Comparison of ENCODE assay signal across 10 mouse cellular contexts in genomic region chr7:27407816-27408215, GRCm38 (mm10). TPM values are rescaled to one million over a fixed set of nuclear protein-coding genes. Genes with fewer than 3 reads are reported as not detected.
DNase-seq lines count a peak whose midpoint lies in the region; ATAC-seq and TF ChIP-seq lines count a peak whose summit lies in the region.
"Had no signal": no experiment of that assay in that cellular context is flagged by ENCODE, and none has a peak within 500 bp of the region (broad histone marks: within the 10 kb centered on the region; RNA-seq: fewer than 3 reads in every experiment).

No protein-coding gene starts in this region.

- intact Hi-C loops in heart, adult 2 months (cut with DNase I): loop anchor here (5.0 kb wide), 2 partner anchors 39 to 119 kb away; partner anchors contain the start of genes Blvrb and Sptbn4

- no peak for TF ChIP-seq EP300 in heart, adult 2 months (IDR thresholded peaks at IDR 0.05; ENCODE audit: insufficient read depth, low read depth, low read length)

- WGBS in heart, embryonic 14.5 days: 54% methylated on average over 8 of the region's 8 CpGs
- 46% methylated on average over 8 of the region's 8 CpGs for WGBS in heart, adult 2 months
- 27% methylated on average over 8 of the region's 8 CpGs for WGBS in embryonic facial prominence, embryonic 12.5 days
- WGBS in intestine, postnatal 0 days: 52% methylated on average over 8 of the region's 8 CpGs

- H3K27me3 ChIP-seq in heart, embryonic 14.5 days (ENCODE audit: control insufficient read depth, insufficient read depth, low read length): peaks cover 70% of the 10 kb centered on the region
- H3K27me3 ChIP-seq in heart, adult 2 months (ENCODE audit: control insufficient read depth, insufficient read depth, low read length): peaks cover 6% of the 10 kb centered on the region; the same call in 1 of the 2 replicates
- H3K27me3 ChIP-seq in embryonic facial prominence, embryonic 12.5 days: peaks cover 73% of the 10 kb centered on the region
- peaks cover 64% of the 10 kb centered on the region for H3K27me3 ChIP-seq in intestine, postnatal 0 days (replicated peaks; ENCODE audit: control insufficient read depth, insufficient read depth, low read length)

- TF ChIP-seq POLR2A in heart, adult 2 months (IDR thresholded peaks at IDR 0.05; ENCODE audit: insufficient read depth, low read depth, low read length): no peak

- no peaks in the 10 kb centered on the region for H3K79me2 ChIP-seq in heart, adult 2 months (replicated peaks; ENCODE audit: control insufficient read depth, insufficient read depth, low read length)

- DNase-seq in heart, adult 2 months: no peak
- peak; percentile 61 for DNase-seq in 416B (ENCODE audit: low read depth)
- DNase-seq in retina, embryonic 14.5 days (ENCODE audit: low spot score): no peak
- DNase-seq in left cerebral cortex, adult 9 months (ENCODE audit: low spot score in 2 of 2): no peak
- no peak for DNase-seq in urinary bladder, postnatal 25 days (ENCODE audit: low spot score)
- DNase-seq: left cerebral cortex, postnatal 4 days had no signal

- H3K9ac ChIP-seq in heart, embryonic 14.5 days (ENCODE audit: low read length): peak overlapping the region; percentile 25; the same call in 1 of the 2 replicates
- H3K9ac ChIP-seq in heart, adult 2 months (ENCODE audit: low read depth, low read length): no peak overlapping the region
- H3K9ac ChIP-seq in embryonic facial prominence, embryonic 12.5 days: no peak overlapping the region
- H3K9ac ChIP-seq in intestine, postnatal 0 days (ENCODE audit: low read depth, low read length): no peak overlapping the region

- H3K4me1 ChIP-seq in heart, embryonic 14.5 days (ENCODE audit: control insufficient read depth in 2 of 2, insufficient read depth in 2 of 2, low read length in 2 of 2): peaks cover 2 to 7% of the 10 kb centered on the region in 2 experiments; a peak in 2 of 4 replicates
- H3K4me1 ChIP-seq in heart, adult 2 months (ENCODE audit: control insufficient read depth, insufficient read depth, low read length): no peaks in the 10 kb centered on the region
- H3K4me1 ChIP-seq in embryonic facial prominence, embryonic 12.5 days: peaks cover 8% of the 10 kb centered on the region; the same call in 1 of the 2 replicates
- no peaks in the 10 kb centered on the region for H3K4me1 ChIP-seq in intestine, postnatal 0 days (replicated peaks; ENCODE audit: control insufficient read depth, insufficient read depth, low read length)

- H3K36me3 ChIP-seq in heart, embryonic 14.5 days (ENCODE audit: control insufficient read depth, insufficient read depth, low read length): no peaks in the 10 kb centered on the region
- H3K36me3 ChIP-seq in heart, adult 2 months (ENCODE audit: control insufficient read depth, insufficient read depth, low read length): no peaks in the 10 kb centered on the region
- no peaks in the 10 kb centered on the region for H3K36me3 ChIP-seq in embryonic facial prominence, embryonic 12.5 days
- H3K36me3 ChIP-seq in intestine, postnatal 0 days (ENCODE audit: control insufficient read depth, insufficient read depth): no peaks in the 10 kb centered on the region

- no peak for TF ChIP-seq CTCF in heart, adult 2 months (IDR thresholded peaks at IDR 0.05)
- no peak for TF ChIP-seq CTCF in intestine, postnatal 0 days (IDR thresholded peaks at IDR 0.05; ENCODE audit: low read depth)

- H3K27ac ChIP-seq in heart, embryonic 14.5 days (replicated peaks in 1 of 2; ENCODE audit: control insufficient read depth in 1 of 2, insufficient read depth in 1 of 2, low read depth in 2 of 2, low read length in 2 of 2): no peak overlapping the region
- H3K27ac ChIP-seq in heart, adult 2 months: no peak overlapping the region
- no peak overlapping the region for H3K27ac ChIP-seq in embryonic facial prominence, embryonic 12.5 days
- H3K27ac ChIP-seq in intestine, postnatal 0 days (ENCODE audit: low read depth, low read length): no peak overlapping the region

- peaks cover 11% of the 10 kb centered on the region for H3K9me3 ChIP-seq in heart, embryonic 14.5 days (ENCODE audit: control insufficient read depth, low read length)
- peaks cover 15% of the 10 kb centered on the region; the same call in 1 of the 2 replicates for H3K9me3 ChIP-seq in embryonic facial prominence, embryonic 12.5 days
- H3K9me3 ChIP-seq in intestine, postnatal 0 days (ENCODE audit: control insufficient read depth): 0 out of 2 replicates have a peak, but pooled peaks cover 6% of the 10 kb centered on the region

- 0 out of 4 replicates have a peak overlapping the region, but pooled peaks of 1 of the 2 experiments have one; percentile 51 for H3K4me3 ChIP-seq in heart, embryonic 14.5 days (ENCODE audit: control insufficient read depth in 1 of 2, insufficient read depth in 1 of 2, low read depth in 1 of 2, low read length in 2 of 2)
- no peak overlapping the region for H3K4me3 ChIP-seq in heart, adult 2 months
- H3K4me3 ChIP-seq in embryonic facial prominence, embryonic 12.5 days: 0 out of 2 replicates have a peak overlapping the region, but pooled peaks have one; percentile 41
- peak overlapping the region; percentile 41; the same call in 1 of the 2 replicates for H3K4me3 ChIP-seq in intestine, postnatal 0 days (ENCODE audit: low read depth, low read length)
- H3K4me3 ChIP-seq: myocyte had no signal

- H3K4me2 ChIP-seq in heart, embryonic 14.5 days (ENCODE audit: low read length): peak overlapping the region; percentile 84
- peak overlapping the region; percentile 64 for H3K4me2 ChIP-seq in embryonic facial prominence, embryonic 12.5 days (replicated peaks)
- H3K4me2 ChIP-seq in intestine, postnatal 0 days (replicated peaks; ENCODE audit: low read depth): peak overlapping the region; percentile 80; the same call in 1 of the 2 replicates

- ATAC-seq in heart, embryonic 14.5 days (ENCODE audit: insufficient number of reproducible peaks, insufficient read depth, low FRiP score, low read depth): peak; percentile 12; the same call in 1 of the 2 replicates
- no peak for ATAC-seq in embryonic facial prominence, embryonic 12.5 days (ENCODE audit: insufficient number of reproducible peaks, insufficient read depth, low FRiP score, low TSS enrichment)
- ATAC-seq in intestine, postnatal 0 days: no peak

RNA-seq across cellular contexts. Expression of gene Sptbn4, which starts 39.7 kb away (rescaled TPM):
- polyA plus RNA-seq in heart, embryonic 14.5 days (2014; fragmentation: Nextera tagmentation; extraction: Ambion mirVana): 0.15 and 0.20 TPM in 2 replicates
- total RNA-seq in heart, adult 2 months (2021): under 1 TPM; 0.18 to 0.20 TPM
- 0.23 and 0.44 TPM in 2 replicates for polyA plus RNA-seq in heart, adult 2 months (2012; rRNA removed)
- 0.27 and 0.51 TPM in 2 replicates for polyA plus RNA-seq in embryonic facial prominence, embryonic 12.5 days (2016; fragmentation: Nextera tagmentation; extraction: Ambion mirVana)
- polyA plus RNA-seq in intestine, postnatal 0 days (2015; fragmentation: Nextera tagmentation; extraction: Ambion mirVana): 0.17 and 0.26 TPM in 2 replicates

RNA-seq across cellular contexts. Expression of gene Blvrb, which starts 40.0 kb away (rescaled TPM):
- 49.7 and 57.9 TPM in 2 replicates for polyA plus RNA-seq in heart, embryonic 14.5 days (2014; fragmentation: Nextera tagmentation; extraction: Ambion mirVana)
- 10 to 100 TPM; 29.9 to 31.7 TPM for total RNA-seq in heart, adult 2 months (2021)
- polyA plus RNA-seq in heart, adult 2 months (2012; rRNA removed): 41.7 and 46.2 TPM in 2 replicates
- 34.5 and 36.8 TPM in 2 replicates for polyA plus RNA-seq in embryonic facial prominence, embryonic 12.5 days (2016; fragmentation: Nextera tagmentation; extraction: Ambion mirVana)
- polyA plus RNA-seq in intestine, postnatal 0 days (2015; fragmentation: Nextera tagmentation; extraction: Ambion mirVana): 60.4 and 67.3 TPM in 2 replicates

RNA-seq across cellular contexts. Expression of gene Gm20479, which starts 50.6 kb away (rescaled TPM):
- polyA plus RNA-seq in heart, embryonic 14.5 days (2014; fragmentation: Nextera tagmentation; extraction: Ambion mirVana): not detected in 2 replicates
- under 1 TPM in 1 of 2 experiments, not detected in 1; 0.52 TPM for total RNA-seq in heart, adult 2 months (2021)
- polyA plus RNA-seq in heart, adult 2 months (2012; rRNA removed): not detected in 2 replicates
- 0.58 and 0.94 TPM in 2 replicates for polyA plus RNA-seq in embryonic facial prominence, embryonic 12.5 days (2016; fragmentation: Nextera tagmentation; extraction: Ambion mirVana)
- 0.61 and 0.72 TPM in 2 replicates for polyA plus RNA-seq in intestine, postnatal 0 days (2015; fragmentation: Nextera tagmentation; extraction: Ambion mirVana)
- total RNA-seq: left cerebral cortex, postnatal 4 days had no signal

RNA-seq across cellular contexts. Expression of gene Shkbp1, which starts 52.0 kb away (rescaled TPM):
- 18.3 and 22.0 TPM in 2 replicates for polyA plus RNA-seq in heart, embryonic 14.5 days (2014; fragmentation: Nextera tagmentation; extraction: Ambion mirVana)
- total RNA-seq in heart, adult 2 months (2021): 1 to 10 TPM; 4.6 to 7.1 TPM
- polyA plus RNA-seq in heart, adult 2 months (2012; rRNA removed): 17.3 and 20.2 TPM in 2 replicates
- 75.8 and 83.2 TPM in 2 replicates for polyA plus RNA-seq in embryonic facial prominence, embryonic 12.5 days (2016; fragmentation: Nextera tagmentation; extraction: Ambion mirVana)
- 26.9 and 29.1 TPM in 2 replicates for polyA plus RNA-seq in intestine, postnatal 0 days (2015; fragmentation: Nextera tagmentation; extraction: Ambion mirVana)
